19 mouse cellular contexts compared by ENCODE assay signal in genomic region chr6:142991391-142992059, GRCm38 (mm10). TPM values are rescaled to one million over a fixed set of nuclear protein-coding genes. Genes with fewer than 3 reads are reported as not detected.
DNase-seq lines count a peak whose midpoint lies in the region; ATAC-seq lines count a peak whose summit lies in the region.
"Had no signal": no experiment of that assay in that cellular context is flagged by ENCODE, and none has a peak within 500 bp of the region (broad histone marks: within the 10 kb centered on the region; RNA-seq: fewer than 3 reads in every experiment).

No protein-coding gene starts in this region.

- DNase-seq in hindbrain, embryonic 10.5 days (ENCODE audit: low spot score) = no peak
- peak; percentile 38 for DNase-seq in retina, postnatal 1 day
- DNase-seq in retina, embryonic 14.5 days (ENCODE audit: low spot score) = no peak
- peak; percentile 75 for DNase-seq in splenic B cell, adult 2 months (ENCODE audit: low read depth, low spot score)
- DNase-seq: adrenal gland, postnatal 10 days; cerebellum, adult 2 months; gastrocnemius, postnatal 14 days; heart, postnatal 4 days; kidney, adult 9 months; right cerebral cortex, postnatal 14 days; thymus, postnatal 14 days had no signal

- H3K4me2 ChIP-seq in hindbrain, embryonic 12.5 days (replicated peaks) = no peak overlapping the region
- no peak overlapping the region for H3K4me2 ChIP-seq in forebrain, embryonic 16.5 days (ENCODE audit: low read length)
- H3K4me2 ChIP-seq: embryonic facial prominence, embryonic 13.5 days; heart, embryonic 12.5 days; limb, embryonic 12.5 days had no signal

- peaks cover 20% of the 10 kb centered on the region for H3K4me1 ChIP-seq in hindbrain, embryonic 12.5 days
- H3K4me1 ChIP-seq in hindbrain, embryonic 10.5 days (replicated peaks) = peaks cover 20% of the 10 kb centered on the region
- H3K4me1 ChIP-seq in forebrain, embryonic 16.5 days (replicated peaks; ENCODE audit: control insufficient read depth, insufficient read depth, low read length) = peaks cover 13% of the 10 kb centered on the region

- H3K36me3 ChIP-seq in hindbrain, embryonic 12.5 days = no peaks in the 10 kb centered on the region
- H3K36me3 ChIP-seq in hindbrain, embryonic 10.5 days = no peaks in the 10 kb centered on the region
- no peaks in the 10 kb centered on the region for H3K36me3 ChIP-seq in splenic B cell, adult 2 months (ENCODE audit: control insufficient read depth, insufficient read depth, low read length, poor library complexity, severe bottlenecking)
- H3K36me3 ChIP-seq in forebrain, embryonic 16.5 days (ENCODE audit: control insufficient read depth, insufficient read depth) = no peaks in the 10 kb centered on the region
- H3K36me3 ChIP-seq: embryonic facial prominence, embryonic 13.5 days; heart, embryonic 12.5 days; limb, embryonic 12.5 days had no signal

- H3K27me3 ChIP-seq in hindbrain, embryonic 12.5 days = no peaks in the 10 kb centered on the region
- H3K27me3 ChIP-seq in hindbrain, embryonic 10.5 days (ENCODE audit: insufficient read depth, poor library complexity, severe bottlenecking) = no peaks in the 10 kb centered on the region; the same call in 1 of the 2 replicates
- no peaks in the 10 kb centered on the region for H3K27me3 ChIP-seq in splenic B cell, adult 2 months (ENCODE audit: control insufficient read depth, insufficient read depth, low read length, poor library complexity, severe bottlenecking)
- H3K27me3 ChIP-seq in forebrain, embryonic 16.5 days (replicated peaks; ENCODE audit: control insufficient read depth, insufficient read depth, low read length) = peaks cover 8% of the 10 kb centered on the region; the same call in 1 of the 2 replicates
- H3K27me3 ChIP-seq: embryonic facial prominence, embryonic 13.5 days; heart, embryonic 12.5 days; limb, embryonic 12.5 days had no signal

- WGBS in hindbrain, embryonic 12.5 days = 52% methylated on average over 7 of the region's 7 CpGs
- 62% methylated on average over 7 of the region's 7 CpGs for WGBS in hindbrain, embryonic 10.5 days
- WGBS in forebrain, embryonic 16.5 days = 51% methylated on average over 7 of the region's 7 CpGs

- H3K9ac ChIP-seq in hindbrain, embryonic 12.5 days = no peak overlapping the region
- no peak overlapping the region for H3K9ac ChIP-seq in forebrain, embryonic 16.5 days (replicated peaks; ENCODE audit: low read depth, low read length)
- H3K9ac ChIP-seq: embryonic facial prominence, embryonic 13.5 days; heart, embryonic 12.5 days; limb, embryonic 12.5 days had no signal

- ATAC-seq in hindbrain, embryonic 12.5 days (ENCODE audit: low FRiP score) = 0 out of 2 replicates have a peak, but pooled peaks have one; percentile 14
- peak; percentile 30 for ATAC-seq in megakaryocyte, adult 5-6 weeks (ENCODE audit: poor library complexity, severe bottlenecking)
- no peak for ATAC-seq in forebrain, embryonic 16.5 days
- ATAC-seq in monocyte, adult 5-6 weeks (replicated peaks; ENCODE audit: insufficient number of reproducible peaks, low FRiP score, low TSS enrichment, poor library complexity, severe bottlenecking) = no peak; the same call in 1 of the 2 replicates

- peak overlapping the region; percentile 55 for H3K27ac ChIP-seq in hindbrain, embryonic 12.5 days
- H3K27ac ChIP-seq in hindbrain, embryonic 10.5 days = no peak overlapping the region; the same call in 1 of the 2 replicates
- H3K27ac ChIP-seq in forebrain, embryonic 16.5 days (ENCODE audit: low read length) = no peak overlapping the region
- H3K27ac ChIP-seq: embryonic facial prominence, embryonic 13.5 days; limb, embryonic 12.5 days had no signal

- H3K4me3 ChIP-seq in hindbrain, embryonic 12.5 days = no peak overlapping the region
- no peak overlapping the region for H3K4me3 ChIP-seq in hindbrain, embryonic 10.5 days
- no peak overlapping the region for H3K4me3 ChIP-seq in forebrain, embryonic 16.5 days (replicated peaks; ENCODE audit: low read length)
- H3K4me3 ChIP-seq: embryonic facial prominence, embryonic 13.5 days; heart, embryonic 12.5 days; limb, embryonic 12.5 days had no signal

- no peaks in the 10 kb centered on the region for H3K9me3 ChIP-seq in hindbrain, embryonic 12.5 days (replicated peaks)
- H3K9me3 ChIP-seq in hindbrain, embryonic 10.5 days = no peaks in the 10 kb centered on the region
- no peaks in the 10 kb centered on the region for H3K9me3 ChIP-seq in forebrain, embryonic 16.5 days (ENCODE audit: control insufficient read depth, low read length)
- H3K9me3 ChIP-seq: embryonic facial prominence, embryonic 13.5 days; heart, embryonic 12.5 days; limb, embryonic 12.5 days had no signal

RNA-seq across cellular contexts. Expression of gene St8sia1, which starts 27.3 kb away (rescaled TPM):
- polyA plus RNA-seq in hindbrain, embryonic 12.5 days (2016; fragmentation: Nextera tagmentation; extraction: Ambion mirVana) = 9.1 TPM in 2 replicates
- 3.6 and 5.4 TPM in 2 replicates for polyA plus RNA-seq in hindbrain, embryonic 10.5 days (2016; fragmentation: Nextera tagmentation; extraction: Ambion mirVana)
- 1.3 and 1.4 TPM in 2 replicates for total RNA-seq in megakaryocyte, adult 5-6 weeks (2015)
- 0.48 and 0.85 TPM in 2 replicates for total RNA-seq in megakaryocyte, adult 5-6 weeks (2017)
- polyA plus RNA-seq in forebrain, embryonic 16.5 days (2015; fragmentation: Nextera tagmentation; extraction: Ambion mirVana) = 6.4 and 6.7 TPM in 2 replicates
- 0.49 to 0.96 TPM in 2 of 3 replicates, not detected in the other for total RNA-seq in monocyte, adult 5-6 weeks (2017)
- total RNA-seq: MEL had no signal

Comparison
In these comparisons a context has a peak if more than half of its experiments do, and no peak if none do; other contexts are left out.
1. DNase-seq: peak in retina, postnatal 1 day (single experiment) and splenic B cell, adult 2 months (single experiment); none in hindbrain, embryonic 10.5 days (single experiment) and retina, embryonic 14.5 days (single experiment).
2. ATAC-seq: peak in hindbrain, embryonic 12.5 days (single experiment) and megakaryocyte, adult 5-6 weeks (single experiment); none in forebrain, embryonic 16.5 days (single experiment) and monocyte, adult 5-6 weeks (single experiment).